Mouse (Mus musculus): ENCODE measurements around the gene Glrx5. TPM values are rescaled to one million over a fixed set of nuclear protein-coding genes. Genes with fewer than 3 reads are reported as not detected.

The Glrx5 gene
- polyA plus RNA-seq (2012; rRNA removed), result 70.0 and 85.1 TPM in 2 replicates
- 163 and 175 TPM in 2 replicates for polyA plus RNA-seq (2014; fragmentation: Nextera tagmentation; extraction: Ambion mirVana)

GRCm38 (mm10) chr12:105032147-105032831, at the start of gene Glrx5:
TSS of gene Glrx5 (plus strand) at chr12:105032688.
- peaks cover 12% of the 10 kb centered on the region for H3K36me3 ChIP-seq (ENCODE audit: control insufficient read depth, insufficient read depth, low read length)
- peak within 1 kb of the TSS; percentile 77 for H3K4me3 ChIP-seq (replicated peaks; ENCODE audit: low read length)
- H3K9ac ChIP-seq (ENCODE audit: low read depth, low read length, severe bottlenecking), result peak within 1 kb of the TSS; percentile 75
- peak; percentile 99 for ATAC-seq (ENCODE audit: low FRiP score, low read depth)
- peak within 1 kb of the TSS; percentile 93 for H3K4me2 ChIP-seq (replicated peaks; ENCODE audit: low read depth, low read length, severe bottlenecking)
- no peaks in the 10 kb centered on the region for H3K9me3 ChIP-seq (ENCODE audit: control insufficient read depth, low read length)
- under 1% methylated on average over 63 of the region's 72 CpGs for WGBS
- H3K4me1 ChIP-seq (ENCODE audit: control insufficient read depth, insufficient read depth, low read length), result peaks cover 19% of the 10 kb centered on the region
- DNase-seq (ENCODE audit: low spot score), result peak; percentile 100
- TF ChIP-seq POLR2A (IDR thresholded peaks at IDR 0.05; ENCODE audit: borderline replicate concordance, extremely low read depth, insufficient read depth, insufficient read length), result peak; percentile 63; the same call in 1 of the 2 replicates
- H3K27me3 ChIP-seq (ENCODE audit: control insufficient read depth, insufficient read depth, low read length), result no peaks in the 10 kb centered on the region
- peak within 1 kb of the TSS; percentile 41 for H3K27ac ChIP-seq (replicated peaks; ENCODE audit: low read depth, low read length)

- no peaks in the 10 kb centered on the region for H3K36me3 ChIP-seq (ENCODE audit: control insufficient read depth, insufficient read depth, low read length)
- H3K4me3 ChIP-seq (replicated peaks; ENCODE audit: low read length), result no peak overlapping the region
- no peaks in the 10 kb centered on the region for H3K27me3 ChIP-seq (ENCODE audit: control insufficient read depth, insufficient read depth, low read length)
- H3K9ac ChIP-seq (ENCODE audit: low read depth, low read length, severe bottlenecking), result no peak overlapping the region
- 14% methylated on average over 7 of the region's 7 CpGs for WGBS
- H3K4me1 ChIP-seq (ENCODE audit: control insufficient read depth, insufficient read depth, low read length), result peaks cover 13% of the 10 kb centered on the region
- no peak overlapping the region for H3K4me2 ChIP-seq (replicated peaks; ENCODE audit: low read depth, low read length, severe bottlenecking)
- H3K27ac ChIP-seq (replicated peaks; ENCODE audit: low read depth, low read length), result no peak overlapping the region
- no peaks in the 10 kb centered on the region for H3K9me3 ChIP-seq (ENCODE audit: control insufficient read depth, low read length)
- DNase-seq (ENCODE audit: low spot score) (peak; percentile 46), ATAC-seq (ENCODE audit: low FRiP score, low read depth) (no peak)
- no peak for TF ChIP-seq POLR2A (IDR thresholded peaks at IDR 0.05; ENCODE audit: borderline replicate concordance, extremely low read depth, insufficient read depth, insufficient read length)
Measured at GRCm38 (mm10) chr12:104983476-104983875, 49.0 kb upstream of the Glrx5 start.

GRCm38 (mm10) chr12:104985088-104985487, 47.4 kb upstream of the Glrx5 start:
- TF ChIP-seq POLR2A (IDR thresholded peaks at IDR 0.05; ENCODE audit: borderline replicate concordance, extremely low read depth, insufficient read depth, insufficient read length), result no peak
- ATAC-seq (ENCODE audit: low FRiP score, low read depth), result no peak
- WGBS, result 80% methylated on average over 5 of the region's 5 CpGs

DNA sequence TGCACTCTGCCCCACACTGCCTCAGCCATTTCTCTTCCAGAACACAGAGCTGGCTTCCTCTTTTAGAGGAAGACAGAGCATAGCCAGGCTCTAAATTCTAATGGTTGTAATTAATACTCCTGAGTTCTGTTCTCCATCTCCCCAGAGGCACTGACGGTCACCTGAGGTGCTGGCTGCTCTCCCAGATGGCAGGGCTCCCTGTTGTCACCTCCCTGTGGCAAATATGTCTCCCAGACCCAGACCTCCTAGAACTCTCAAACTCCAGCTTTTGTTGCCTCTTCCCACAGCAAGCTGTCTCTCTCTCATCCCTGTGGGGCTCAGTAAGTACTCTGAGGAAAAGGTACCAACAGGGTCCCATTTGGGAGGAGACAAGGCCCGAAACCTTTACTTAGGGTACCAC, 46.5 kb upstream of the Glrx5 start:
- peaks cover 10% of the 10 kb centered on the region; the same call in 1 of the 2 replicates for H3K4me1 ChIP-seq (ENCODE audit: control insufficient read depth, insufficient read depth, low read length)
- ATAC-seq (ENCODE audit: low FRiP score, low read depth), result no peak
- 73% methylated on average over 2 of the region's 2 CpGs for WGBS
- H3K9me3 ChIP-seq (ENCODE audit: control insufficient read depth, low read length), result no peaks in the 10 kb centered on the region
- no peak overlapping the region for H3K9ac ChIP-seq (ENCODE audit: low read depth, low read length, severe bottlenecking)
- no peak overlapping the region for H3K27ac ChIP-seq (replicated peaks; ENCODE audit: low read depth, low read length)
- TF ChIP-seq POLR2A (IDR thresholded peaks at IDR 0.05; ENCODE audit: borderline replicate concordance, extremely low read depth, insufficient read depth, insufficient read length), result no peak
- DNase-seq (ENCODE audit: low spot score), result no peak
- H3K4me2 ChIP-seq (replicated peaks; ENCODE audit: low read depth, low read length, severe bottlenecking), result no peak overlapping the region
- H3K36me3 ChIP-seq (ENCODE audit: control insufficient read depth, insufficient read depth, low read length), result no peaks in the 10 kb centered on the region
- H3K4me3 ChIP-seq (replicated peaks; ENCODE audit: low read length), result no peak overlapping the region
- H3K27me3 ChIP-seq (ENCODE audit: control insufficient read depth, insufficient read depth, low read length), result no peaks in the 10 kb centered on the region

More at GRCm38 (mm10) chr12:104985088-104985487, 47.4 kb upstream of the Glrx5 start:
- no peaks in the 10 kb centered on the region for H3K27me3 ChIP-seq (ENCODE audit: control insufficient read depth, insufficient read depth, low read length)
- no peak overlapping the region for H3K4me3 ChIP-seq (replicated peaks; ENCODE audit: low read length)
- no peak overlapping the region for H3K9ac ChIP-seq (ENCODE audit: low read depth, low read length, severe bottlenecking)
- no peak overlapping the region for H3K4me2 ChIP-seq (replicated peaks; ENCODE audit: low read depth, low read length, severe bottlenecking)
- DNase-seq (ENCODE audit: low spot score), result no peak
- peaks cover 10% of the 10 kb centered on the region; the same call in 1 of the 2 replicates for H3K4me1 ChIP-seq (ENCODE audit: control insufficient read depth, insufficient read depth, low read length)
- H3K9me3 ChIP-seq (ENCODE audit: control insufficient read depth, low read length), result no peaks in the 10 kb centered on the region
- H3K27ac ChIP-seq (replicated peaks; ENCODE audit: low read depth, low read length), result no peak overlapping the region
- H3K36me3 ChIP-seq (ENCODE audit: control insufficient read depth, insufficient read depth, low read length), result no peaks in the 10 kb centered on the region

- ATAC-seq (ENCODE audit: low FRiP score, low read depth) (no peak), DNase-seq (ENCODE audit: low spot score) (no peak)
- Histone ChIP-seq H3K4me3 (replicated peaks; ENCODE audit: low read length) (no peak overlapping the region), H3K36me3 (ENCODE audit: control insufficient read depth, insufficient read depth, low read length) (no peaks in the 10 kb centered on the region), H3K9ac (ENCODE audit: low read depth, low read length, severe bottlenecking) (no peak overlapping the region), H3K27me3 (ENCODE audit: control insufficient read depth, insufficient read depth, low read length) (no peaks in the 10 kb centered on the region), H3K4me1 (ENCODE audit: control insufficient read depth, insufficient read depth, low read length) (peaks cover 10% of the 10 kb centered on the region; the same call in 1 of the 2 replicates), H3K9me3 (ENCODE audit: control insufficient read depth, low read length) (no peaks in the 10 kb centered on the region), H3K27ac (replicated peaks; ENCODE audit: low read depth, low read length) (no peak overlapping the region), H3K4me2 (replicated peaks; ENCODE audit: low read depth, low read length, severe bottlenecking) (no peak overlapping the region)
- WGBS, result 93% methylated on average over 9 of the region's 9 CpGs
- TF ChIP-seq POLR2A (IDR thresholded peaks at IDR 0.05; ENCODE audit: borderline replicate concordance, extremely low read depth, insufficient read depth, insufficient read length), result no peak
Measured at GRCm38 (mm10) chr12:104986781-104987180, 45.7 kb upstream of the Glrx5 start.
